Mouse (Mus musculus) thymus, postnatal 0 days (tissue): ENCODE data around the gene Gse1. TPM values are rescaled to one million over a fixed set of nuclear protein-coding genes. Genes with fewer than 3 reads are reported as not detected.

Source experiments
- DNase-seq: peaks from one replicate; pipeline ENCODE4 v3.0.0-alpha.2; 2015; ENCODE audit warnings: low spot score
- polyA plus RNA-seq: library from polyadenylated mRNA; unstranded; fragments of >200 nt; fragmentation: Nextera tagmentation; extraction: Ambion mirVana; gene quantifications from 2 replicates; pipeline ENCODE4 v1.2.1, GENCODE M21; 2015

The Gse1 gene
- polyA plus RNA-seq, 1 experiment from 2014 or later: 35.9 TPM

DNA sequence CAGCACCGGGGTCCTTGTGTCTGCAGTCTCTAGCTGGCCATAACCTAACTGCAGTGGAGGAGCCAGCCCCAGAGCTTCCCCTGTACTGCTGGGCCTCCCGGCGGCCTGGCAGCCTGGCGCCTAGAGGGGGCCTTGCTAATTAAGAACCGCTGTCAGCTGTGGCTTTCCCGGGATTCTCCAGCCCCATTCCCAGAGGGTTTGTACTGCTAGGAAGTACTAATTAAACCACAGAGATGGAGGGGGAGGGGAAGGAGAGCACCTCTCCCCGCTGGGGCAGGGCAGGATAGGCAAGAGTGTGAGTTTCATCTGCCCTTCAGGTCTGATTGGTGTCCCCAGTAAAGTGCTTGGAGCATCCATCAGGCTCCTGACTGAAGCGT lies 335.1 kb downstream of the Gse1 start:
- no peak for DNase-seq

DNA sequence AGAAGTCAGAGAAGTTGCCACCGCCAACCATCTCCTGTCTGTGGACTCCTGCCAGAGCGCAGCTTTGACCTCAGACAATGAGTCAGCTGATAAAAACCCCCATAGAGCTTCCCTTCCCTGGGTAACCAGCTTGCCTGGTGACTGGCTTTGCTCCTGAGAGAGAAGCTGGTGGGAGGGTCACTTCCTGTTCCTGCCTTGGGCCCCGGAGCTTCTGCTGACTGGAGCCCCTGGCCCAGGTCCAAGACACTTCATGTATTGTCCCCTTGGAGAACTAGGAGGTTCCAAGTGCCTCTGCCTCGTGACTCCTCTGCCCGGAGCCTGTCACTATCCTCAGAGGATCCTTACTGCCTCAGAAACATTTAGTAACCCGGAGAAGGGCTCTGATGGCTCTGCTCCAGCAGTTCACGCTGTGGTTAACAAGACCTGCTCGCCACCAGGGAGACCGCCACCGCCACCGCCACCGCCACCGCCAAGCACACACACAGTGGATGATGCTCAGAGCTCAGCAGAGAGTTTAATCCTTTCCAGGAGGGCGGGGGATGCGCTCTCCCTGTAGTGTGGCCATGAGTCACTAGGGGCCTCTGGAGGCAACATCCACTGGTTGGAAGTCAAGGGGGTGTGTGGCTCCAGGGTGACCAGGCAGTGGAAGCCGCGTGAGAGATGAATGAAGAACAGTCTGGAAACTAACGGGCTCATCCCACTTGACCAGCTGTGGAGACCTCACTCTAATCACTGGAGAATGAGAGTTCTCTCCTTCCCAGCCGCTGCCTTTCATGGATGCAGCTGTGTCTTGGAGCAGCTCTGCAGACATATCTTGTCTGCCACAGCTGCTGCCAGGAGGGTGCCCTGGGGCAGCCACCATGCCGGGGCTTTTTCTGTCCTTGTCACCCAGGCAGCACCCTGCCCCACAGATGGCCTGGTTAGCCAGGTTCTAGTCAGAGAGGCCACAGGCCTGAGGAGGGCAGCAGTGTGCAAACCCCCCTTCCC lies 335.9 kb downstream of the Gse1 start:
- DNase-seq: peak; percentile 41

DNA sequence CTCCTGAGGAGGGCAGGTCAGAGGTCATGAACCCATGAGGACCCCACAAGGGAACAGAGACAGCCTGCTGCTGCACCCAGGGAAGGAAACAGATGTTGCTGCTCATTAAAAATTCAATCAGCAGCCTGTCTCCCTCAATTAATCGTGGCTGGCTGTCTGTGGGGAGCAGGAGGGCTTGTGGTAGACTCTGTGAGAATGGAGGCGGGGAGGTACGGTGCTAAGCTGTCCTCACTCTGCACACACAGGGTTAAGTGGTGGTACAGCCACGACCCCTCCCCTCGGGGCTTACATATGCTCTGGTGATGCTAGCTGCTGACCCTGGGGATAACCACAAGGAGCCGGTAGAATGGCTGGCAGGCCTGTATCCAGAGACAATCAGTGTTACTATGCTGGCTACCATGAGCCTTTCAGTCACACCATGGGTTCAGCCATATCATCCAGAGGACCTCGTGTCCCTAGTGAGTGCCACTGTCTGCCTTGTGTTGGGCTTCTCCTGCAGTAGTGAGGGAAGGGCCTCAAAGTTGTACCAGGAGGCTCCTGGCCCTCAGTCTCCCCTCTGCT lies 337.0 kb downstream of the Gse1 start:
- DNase-seq: no peak

DNA sequence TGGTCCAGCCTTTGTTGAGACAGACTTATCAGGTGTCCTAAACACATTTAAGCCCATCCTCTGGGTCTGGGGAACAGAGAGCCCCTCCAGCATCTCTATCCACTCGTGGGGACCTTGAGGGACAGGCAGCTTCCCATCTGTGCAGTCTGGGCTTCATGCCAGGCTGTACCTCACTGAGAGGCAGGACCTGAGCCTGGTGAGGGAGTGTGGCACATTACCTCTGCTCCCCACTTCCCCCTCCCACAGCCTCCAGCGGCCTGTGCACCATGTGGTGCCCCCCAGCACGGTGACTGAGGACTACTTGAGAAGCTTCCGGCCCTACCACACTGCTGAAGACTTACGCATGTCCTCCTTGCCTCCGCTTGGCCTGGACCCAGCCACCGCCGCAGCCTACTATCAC lies 338.4 kb downstream of the Gse1 start:
- DNase-seq: no peak

DNA sequence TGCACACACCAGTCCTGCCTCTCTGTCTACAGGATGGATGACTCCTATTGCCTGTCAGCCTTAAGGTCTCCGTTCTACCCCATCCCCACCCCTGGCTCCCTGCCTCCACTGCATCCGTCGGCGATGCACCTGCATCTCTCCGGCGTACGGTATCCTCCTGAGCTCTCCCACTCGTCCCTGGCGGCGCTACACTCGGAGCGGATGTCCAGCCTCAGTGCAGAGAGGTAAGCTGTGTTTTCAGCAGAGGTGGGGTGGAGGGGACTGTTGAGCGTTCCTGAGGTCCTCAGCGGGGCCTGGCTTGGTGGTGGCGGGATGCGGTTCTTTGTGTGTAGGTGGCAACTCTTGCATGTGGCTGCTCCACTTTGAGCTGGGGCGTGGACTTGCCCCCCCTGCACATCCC lies 339.5 kb downstream of the Gse1 start:
- DNase-seq: no peak

DNA sequence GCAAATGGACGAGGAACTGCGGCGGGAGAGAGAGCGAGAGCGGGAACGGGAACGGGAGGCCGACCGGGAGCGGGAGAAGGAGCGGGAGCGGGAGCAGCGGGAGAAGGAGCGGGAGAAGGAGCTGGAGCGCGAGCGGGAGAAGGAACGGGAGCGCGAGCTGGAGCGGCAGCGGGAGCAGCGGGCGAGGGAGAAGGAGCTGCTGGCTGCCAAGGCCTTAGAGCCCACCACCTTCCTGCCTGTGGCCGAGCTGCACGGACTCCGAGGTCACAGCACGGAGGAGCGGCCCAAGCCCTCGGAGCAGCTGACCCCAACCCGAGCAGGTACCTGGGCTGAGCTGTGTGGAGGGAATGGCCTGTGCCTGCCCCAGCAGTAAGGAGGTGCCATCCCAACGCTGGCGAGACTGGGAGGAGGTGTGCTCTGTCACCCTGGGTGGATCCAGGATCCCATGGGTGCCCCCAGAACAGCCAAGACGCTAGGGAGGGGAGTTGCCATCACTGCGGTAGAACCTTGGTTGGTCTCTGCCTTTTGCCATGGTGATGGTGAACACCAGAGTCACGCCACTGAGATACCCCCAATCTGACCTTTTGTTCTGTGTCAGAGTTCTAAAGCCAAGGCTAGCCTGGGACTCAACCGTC lies 340.0 kb downstream of the Gse1 start:
- no peak for DNase-seq

DNA sequence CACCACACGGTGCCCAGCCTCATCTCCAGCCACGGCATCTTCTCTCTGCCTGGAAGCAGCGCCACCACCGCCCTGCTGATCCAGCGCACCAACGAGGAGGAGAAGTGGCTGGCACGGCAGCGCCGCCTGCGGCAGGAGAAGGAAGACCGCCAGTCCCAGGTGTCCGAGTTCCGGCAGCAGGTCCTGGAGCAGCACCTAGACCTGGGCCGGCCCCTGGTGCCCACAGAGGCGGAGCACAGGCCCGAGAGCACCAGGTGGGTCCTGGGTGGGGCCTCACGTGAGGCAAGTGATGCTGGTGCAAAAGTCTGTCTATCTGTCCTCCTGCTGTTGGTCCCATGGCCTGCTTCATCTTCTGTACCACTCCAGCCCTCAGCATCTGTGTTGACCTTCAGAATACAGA lies 340.9 kb downstream of the Gse1 start:
- no peak for DNase-seq

DNA sequence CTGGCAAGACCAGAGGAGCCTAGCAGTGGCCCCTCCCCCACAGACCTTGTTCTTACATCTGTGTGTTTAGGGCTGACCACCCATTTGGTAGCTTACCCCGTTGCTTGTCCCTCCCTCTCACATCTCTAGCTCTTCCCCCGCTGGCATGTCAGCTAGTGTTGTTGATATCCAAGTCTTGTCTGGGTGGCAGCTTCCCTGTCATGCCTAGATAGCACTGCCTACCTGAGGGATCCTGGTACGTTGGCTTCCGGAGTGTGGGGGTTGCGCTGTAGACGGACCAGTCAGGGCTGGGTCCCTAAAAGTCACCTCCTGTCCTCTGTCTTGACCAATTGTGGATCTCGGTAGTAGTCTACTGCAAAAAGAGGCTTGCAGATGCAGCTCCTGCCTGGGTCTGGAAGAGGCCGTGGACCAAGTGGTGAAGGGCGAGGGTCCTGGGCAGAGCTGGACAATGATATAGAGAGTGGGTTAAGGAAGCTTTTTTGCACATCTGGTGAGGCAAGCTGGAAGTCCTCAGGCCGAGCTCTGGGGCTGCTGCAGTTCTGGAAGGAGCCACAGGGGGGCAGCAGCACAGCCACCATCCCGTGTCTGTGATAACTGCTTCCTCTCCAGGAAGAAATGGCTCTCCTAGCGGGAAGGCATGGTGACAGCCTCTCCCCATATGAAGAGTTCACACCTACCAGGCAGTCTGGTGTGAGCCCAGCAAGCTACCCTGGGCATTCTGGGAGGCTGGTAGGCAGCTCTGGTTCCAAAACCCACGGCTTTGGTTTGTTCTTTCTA lies 341.9 kb downstream of the Gse1 start:
- peak; percentile 67 for DNase-seq

DNA sequence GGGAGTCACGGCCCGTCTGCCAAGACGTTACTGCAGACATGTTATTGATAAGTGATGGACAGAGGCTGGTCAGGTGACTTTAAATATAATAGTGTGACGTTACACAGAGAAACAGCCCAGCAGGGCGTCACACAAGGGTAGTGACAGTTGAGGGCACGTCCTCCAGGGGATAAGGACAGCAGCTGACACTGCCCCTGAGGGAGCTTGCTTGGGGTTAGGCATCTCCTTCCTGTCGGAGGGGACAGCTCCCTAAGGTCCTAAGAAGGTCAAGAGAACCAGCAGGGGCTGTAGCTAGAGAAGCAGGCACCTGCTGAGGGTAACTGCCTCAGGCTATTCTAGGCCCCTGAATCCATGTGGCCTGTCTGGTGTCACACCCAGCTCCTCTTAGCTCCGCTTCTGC lies 343.3 kb downstream of the Gse1 start:
- no peak for DNase-seq

DNA sequence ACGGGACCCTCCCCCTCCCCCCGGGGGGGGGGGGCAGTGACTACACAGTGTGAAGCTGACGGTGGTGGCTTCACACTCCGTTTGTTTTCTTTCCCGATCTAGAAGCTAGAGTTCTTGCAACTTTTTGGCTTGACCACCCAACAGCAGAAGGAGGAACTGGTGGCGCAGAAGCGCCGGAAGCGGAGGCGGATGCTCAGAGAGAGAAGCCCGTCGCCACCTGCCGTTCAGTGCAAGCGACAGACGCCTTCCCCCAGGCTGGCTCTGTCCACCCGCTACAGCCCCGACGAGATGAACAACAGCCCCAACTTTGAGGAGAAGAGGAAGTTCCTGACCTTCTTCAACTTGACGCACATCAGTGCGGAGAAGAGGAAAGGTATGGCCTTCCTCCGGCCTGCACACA lies 344.3 kb downstream of the Gse1 start:
- DNase-seq: no peak

DNA sequence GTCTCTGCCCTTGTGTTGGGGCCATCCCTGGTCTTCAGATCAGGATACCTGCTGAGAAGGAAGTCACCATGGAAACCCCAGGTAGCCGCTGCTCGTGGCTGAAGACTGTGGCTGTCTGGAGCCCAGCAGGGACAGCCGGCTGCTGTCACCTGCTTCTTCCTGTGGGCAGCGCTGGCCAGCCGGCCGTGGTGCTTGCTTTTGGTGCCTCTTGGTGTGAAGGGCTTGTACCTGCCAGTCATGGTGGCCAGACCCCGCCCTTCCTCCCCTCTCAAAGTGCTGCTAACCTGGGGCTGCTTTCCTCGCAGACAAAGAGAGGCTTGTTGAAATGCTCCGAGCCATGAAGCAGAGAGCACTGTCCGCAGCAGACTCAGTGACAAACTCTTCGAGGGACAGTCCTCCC lies 345.6 kb downstream of the Gse1 start:
- no peak for DNase-seq

DNA sequence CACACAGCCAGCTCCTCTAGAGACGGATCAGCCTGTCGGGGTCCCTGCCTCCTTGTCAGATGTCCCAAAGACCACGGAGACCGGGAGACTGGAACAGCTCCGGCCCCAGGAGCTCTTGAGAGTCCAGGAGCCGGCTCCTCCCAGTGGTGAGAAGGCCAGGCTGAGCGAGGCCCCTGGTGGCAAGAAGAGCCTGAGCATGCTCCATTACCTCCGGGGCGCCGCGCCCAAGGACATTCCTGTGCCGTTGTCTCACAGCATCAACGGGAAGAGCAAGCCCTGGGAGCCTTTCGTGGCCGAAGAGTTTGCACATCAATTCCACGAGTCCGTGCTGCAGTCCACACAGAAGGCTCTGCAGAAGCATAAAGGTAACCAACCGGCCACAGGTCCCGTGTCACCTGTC lies 346.7 kb downstream of the Gse1 start:
- DNase-seq: no peak

DNA sequence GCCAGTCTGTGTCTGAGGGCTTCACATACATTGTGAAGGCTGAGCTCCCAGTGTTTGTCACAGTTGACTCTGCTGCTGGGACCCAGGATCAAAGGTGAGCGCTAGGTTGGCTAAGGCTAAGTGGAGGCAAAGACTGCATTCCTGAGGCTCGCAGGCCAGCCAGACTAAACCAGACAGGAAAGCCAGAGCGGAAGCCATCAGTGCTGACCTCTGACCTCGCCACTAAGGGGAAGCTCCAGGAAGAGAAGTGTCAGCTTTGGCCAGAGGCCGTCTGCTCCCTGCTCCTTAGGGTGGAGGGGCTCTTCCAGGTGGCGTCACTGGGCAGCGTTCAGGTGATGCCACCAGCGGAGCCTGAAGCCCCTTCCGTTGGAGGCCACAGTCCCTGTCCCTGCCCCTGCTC lies 347.5 kb downstream of the Gse1 start:
- DNase-seq: no peak

DNA sequence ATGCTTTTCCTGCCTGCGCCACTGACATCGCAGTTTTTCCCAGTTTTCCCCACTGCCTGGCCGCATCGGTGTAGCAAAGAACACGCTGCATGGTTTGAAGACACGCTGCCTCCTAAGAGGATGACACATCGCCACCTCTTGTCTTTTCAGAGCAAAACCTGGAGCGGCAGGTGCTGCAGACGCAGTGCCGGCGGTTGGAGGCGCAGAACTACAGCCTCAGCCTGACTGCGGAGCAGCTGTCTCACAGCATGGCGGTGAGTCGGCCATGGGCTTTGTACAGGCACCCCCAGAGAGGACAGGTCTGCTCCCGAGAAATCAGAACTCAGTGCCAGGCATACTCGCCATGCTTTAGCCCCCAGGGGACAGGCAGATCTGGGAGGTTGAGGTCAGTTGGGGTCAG lies 349.6 kb downstream of the Gse1 start:
- no peak for DNase-seq

DNA sequence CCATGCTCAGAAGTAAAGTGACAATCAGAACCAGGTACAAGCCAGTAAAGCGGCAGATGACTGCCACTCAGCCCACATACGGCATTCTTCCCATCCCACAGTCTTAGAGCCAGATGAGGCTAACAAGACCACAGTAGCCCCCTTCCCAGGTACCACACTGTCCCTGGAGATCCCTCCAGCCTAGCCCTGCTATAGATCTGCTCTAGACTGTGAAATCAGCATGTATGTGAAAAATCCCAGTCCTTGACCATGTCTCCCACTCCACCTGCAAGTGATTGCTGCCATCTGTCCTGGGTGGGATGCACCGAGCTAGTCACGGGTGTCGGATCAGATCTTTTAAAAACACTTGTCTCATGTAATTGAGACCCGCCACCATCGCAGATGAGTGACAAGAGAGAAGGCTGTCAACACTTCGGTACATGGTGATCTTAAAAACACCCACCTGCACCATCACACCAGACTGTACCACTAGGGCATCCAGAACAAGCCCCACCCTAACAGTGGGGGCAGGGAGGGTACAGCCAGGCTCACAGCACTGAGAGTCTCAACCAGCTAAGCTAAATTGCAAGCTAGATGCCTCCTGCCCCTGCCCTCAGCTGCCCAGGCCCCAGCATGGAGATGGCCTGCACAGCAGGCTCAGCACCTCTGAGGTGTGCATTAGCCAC lies 352.2 kb downstream of the Gse1 start:
- DNase-seq: no peak

DNA sequence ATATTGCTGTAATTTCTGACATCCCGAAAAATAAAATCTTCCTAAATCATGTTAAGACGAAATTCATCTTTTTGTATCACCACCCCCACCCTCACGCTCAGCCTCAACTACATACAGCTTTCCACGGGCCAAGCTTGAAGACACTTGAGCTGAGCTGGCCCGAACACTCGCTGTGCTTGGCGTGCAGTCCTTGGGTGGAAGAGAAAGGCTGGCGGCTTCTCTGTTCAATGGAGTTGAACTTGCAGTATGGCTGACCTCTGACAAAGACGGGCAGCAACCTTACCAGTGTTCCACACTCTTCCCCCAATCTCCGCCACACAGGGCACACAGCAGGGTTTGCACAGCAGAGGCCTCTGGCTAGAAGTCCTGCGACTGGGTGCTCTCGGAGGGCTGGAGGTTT lies 353.1 kb downstream of the Gse1 start:
- DNase-seq: no peak

DNA sequence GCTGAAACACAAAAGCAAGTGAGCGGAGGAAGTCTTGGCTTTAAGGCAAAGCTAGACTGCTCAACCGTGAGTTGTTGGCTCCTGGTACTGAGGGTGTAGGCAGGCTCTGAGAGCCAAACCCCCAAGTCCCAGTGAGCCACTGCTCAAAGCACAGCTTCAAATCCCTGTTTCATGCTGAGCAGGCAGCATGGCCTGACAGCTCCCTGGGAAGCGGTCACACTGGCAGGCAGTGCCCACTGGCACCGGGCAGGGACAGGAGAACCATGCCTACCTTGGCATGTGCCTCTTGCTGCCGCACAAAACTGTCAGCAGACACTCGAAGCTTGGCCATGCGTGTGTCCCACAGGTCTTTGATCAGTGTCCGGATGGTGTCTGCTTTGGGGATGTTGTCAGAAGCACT lies 353.6 kb downstream of the Gse1 start:
- DNase-seq: no peak

DNA sequence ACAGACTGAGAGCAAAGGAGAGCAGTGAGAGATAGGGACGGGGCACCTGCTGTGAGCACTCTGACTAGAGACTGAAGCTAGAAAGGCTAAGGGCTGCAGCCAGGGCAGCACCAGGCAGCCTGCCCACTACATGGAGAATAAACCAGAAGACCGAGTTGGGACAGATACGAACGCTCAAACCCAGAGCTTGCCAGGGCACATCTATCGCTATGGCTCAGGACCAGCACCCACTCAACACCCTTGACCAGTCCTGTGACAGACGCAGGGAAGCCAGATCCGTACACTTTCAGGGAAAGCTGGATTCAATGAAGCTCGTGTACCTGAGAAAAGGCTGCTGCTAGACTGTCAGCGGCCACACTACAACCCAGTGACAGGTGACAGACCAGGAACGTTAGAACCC lies 357.3 kb downstream of the Gse1 start:
- DNase-seq: no peak

DNA sequence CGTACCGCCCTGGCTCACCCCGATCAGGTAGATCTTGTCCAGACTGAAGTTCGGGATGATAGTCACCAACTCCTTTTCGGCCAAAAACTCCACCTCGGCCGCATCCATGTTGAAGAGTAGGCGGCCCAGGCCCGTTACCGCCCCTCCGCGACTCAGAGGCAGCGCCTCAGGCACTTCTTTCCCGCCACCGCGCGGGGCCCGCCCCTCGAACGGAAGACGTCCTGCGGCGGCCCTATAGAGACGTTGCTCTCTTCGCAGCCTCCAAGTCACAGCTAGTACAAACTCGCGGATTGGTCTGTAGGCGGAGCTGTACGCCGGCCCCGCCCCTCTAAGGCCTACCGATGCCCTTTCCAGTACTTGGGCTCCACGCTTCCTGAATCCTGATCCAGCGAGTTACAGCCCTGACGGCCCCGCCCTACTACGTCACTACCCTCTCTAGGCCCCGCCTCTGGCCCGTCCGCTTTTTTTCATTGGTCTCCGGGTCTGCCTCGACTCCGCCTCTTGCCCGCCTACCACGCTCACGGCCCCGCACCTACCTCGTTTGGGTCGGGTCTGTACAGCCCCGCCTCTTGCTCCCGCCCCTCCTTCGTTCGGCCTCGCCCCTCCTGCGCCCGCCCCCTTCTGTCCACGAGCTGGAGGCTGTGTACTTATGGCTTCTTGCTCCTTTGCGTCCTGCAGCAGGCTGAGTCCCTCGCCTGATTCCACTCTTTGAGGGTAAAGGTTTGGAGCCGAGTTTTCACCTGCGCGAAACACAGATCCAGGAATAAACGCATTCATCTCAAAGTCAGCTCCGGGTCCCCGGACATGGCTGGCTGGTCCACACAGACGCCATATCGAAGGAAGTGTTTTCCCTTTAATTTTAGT lies 360.9 kb downstream of the Gse1 start, which contains the start of gene Gins2:
TSS of gene Gins2 (minus strand) at position 397 of the 864 bp plus-strand sequence.
- peak; percentile 99 for DNase-seq

DNA sequence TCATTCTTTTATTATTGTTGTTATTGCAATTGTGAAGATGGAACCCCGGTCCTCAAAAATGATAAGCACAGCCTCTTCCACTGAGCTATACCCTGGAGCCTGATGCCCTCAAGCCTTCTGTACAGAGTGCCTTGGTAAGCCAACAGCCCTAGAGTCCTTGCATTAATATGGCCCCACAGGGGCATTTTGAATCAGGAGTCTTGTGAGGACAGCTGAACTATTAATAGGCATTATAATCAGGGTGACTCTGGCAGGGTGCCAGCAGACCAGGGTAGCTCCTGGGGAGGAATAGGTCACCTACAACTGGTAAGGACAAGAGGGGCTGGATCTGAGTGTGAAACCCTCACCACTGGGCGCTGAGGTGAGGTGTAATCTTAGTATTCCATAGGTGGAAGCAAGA lies 361.7 kb downstream of the Gse1 start:
- DNase-seq: no peak
